Mouse (Mus musculus) retina, adult 2 months (tissue): ENCODE results near the gene Lrrc8c.

ENCODE experiments used
- DNase-seq: peaks from one replicate; pipeline ENCODE4 v3.0.0-alpha.2; 2012; ENCODE audit warnings: low read depth, low spot score

Gene Lrrc8c

DNA sequence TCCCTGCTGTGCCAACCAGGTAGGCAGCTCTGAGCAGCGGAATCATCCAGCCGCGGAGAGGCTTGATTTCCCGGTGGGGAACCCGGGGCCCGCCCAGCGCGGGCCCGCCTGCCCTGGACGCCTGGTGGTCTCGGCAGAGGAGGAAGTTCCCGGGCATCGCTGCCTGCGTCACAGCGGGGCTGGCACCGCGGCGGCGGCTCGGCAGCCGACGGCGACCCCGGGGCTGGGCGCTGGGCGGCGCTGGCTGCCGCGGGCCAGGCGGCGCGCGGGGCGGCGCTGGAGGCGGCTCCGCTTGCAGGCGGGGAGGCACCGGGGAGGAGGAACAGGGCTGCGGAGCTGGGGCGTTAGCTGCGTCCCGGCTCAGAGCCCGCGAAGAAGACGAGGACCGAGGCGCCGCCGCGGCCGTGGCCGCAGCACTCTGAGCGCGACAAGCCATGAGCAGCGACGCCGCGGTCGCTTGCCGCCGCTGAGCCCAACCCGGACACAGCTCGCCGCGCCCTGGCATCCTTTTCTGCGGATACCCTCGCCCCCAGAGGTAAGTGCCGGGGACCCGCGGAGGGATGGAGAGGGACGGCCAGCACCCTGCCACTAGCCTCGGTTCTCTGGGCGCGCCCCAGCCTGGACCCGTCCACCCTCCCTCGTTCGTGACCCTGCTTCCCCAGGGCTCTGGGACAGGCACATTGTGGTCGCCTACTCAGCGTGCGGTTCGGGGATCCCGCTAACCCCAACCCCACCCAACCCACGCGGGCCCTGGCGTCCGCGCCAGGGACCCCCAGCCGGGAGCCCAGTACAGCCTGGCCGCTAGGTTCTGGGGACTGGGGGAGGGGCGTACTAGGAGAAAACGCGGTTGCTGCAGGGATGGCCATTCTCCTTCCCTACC lies at the start of gene Lrrc8c:
Gene Lrrc8c (plus strand): TSS at position 293 of the 880 bp plus-strand sequence.
- peak; percentile 33 for DNase-seq

DNA sequence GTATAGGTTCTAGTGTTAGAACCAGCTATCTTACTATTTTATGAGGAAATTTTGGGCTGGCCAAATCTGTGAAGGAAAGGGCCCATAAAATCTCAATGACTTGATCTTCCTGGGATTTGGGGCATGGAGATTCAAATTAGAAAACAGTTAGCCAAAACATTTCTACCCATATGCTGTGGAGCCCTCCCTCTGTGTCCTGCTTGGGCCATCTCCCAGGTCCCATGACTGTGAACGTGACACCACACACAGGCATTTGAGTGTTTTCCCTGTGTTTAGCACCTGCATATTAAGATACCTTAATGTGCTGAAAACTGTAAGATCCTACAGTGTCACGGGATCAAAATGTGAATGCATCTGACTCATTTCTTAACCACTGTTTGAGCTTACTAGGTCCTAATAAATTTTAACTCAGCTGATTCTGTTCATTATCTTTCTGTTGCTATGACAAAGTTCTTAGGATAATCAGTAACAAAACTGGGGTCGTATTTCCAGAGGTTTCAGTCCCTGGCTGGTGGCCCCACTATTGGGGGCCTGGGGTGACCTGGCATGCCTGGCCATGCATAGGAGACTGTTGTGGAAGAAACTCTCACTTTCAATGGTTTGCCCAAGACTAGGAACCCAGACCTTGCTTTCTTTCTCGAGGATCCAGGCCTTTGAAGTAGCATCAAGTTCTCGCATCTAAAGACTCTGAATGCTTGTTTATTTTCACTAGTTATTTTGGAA lies 46.0 kb upstream of the Lrrc8c start:
- DNase-seq, result no peak

DNA sequence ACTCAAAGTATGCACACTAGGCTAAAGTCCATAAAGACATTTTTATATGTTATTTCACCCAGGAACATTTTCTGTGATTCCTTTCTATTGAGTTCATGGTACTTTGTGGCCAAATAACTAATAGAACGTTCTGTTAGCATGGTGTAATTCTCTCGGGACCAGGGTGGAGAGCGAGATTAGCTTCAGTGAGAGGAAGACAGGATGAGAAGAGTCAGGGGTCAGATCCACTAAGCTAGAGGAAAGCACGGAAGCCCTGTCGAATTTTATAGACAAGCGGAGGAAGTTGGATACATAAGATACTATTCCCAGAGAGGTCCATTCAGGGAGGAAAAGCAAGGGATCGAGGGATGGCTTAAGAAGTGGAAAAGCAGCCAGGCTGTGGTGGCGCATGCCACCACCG lies 41.7 kb upstream of the Lrrc8c start:
- DNase-seq, result no peak

DNA sequence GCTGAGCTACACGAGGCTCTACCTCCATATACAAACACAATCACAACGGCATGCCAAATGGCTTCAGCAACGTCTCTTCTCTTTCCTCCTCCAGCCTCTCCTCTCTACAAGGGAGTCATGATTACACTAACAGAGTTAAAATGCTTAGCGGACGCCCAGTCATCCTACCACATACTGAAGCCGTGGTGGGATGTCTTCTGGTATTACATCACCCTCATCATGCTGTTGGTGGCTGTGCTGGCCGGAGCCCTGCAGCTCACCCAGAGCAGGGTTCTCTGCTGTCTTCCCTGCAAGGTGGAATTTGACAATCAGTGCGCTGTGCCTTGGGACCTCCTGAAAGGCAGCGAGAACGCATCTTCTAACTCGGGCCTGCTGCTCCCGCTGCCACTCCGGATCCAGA lies 39.5 kb upstream of the Lrrc8c start:
- DNase-seq, result no peak

DNA sequence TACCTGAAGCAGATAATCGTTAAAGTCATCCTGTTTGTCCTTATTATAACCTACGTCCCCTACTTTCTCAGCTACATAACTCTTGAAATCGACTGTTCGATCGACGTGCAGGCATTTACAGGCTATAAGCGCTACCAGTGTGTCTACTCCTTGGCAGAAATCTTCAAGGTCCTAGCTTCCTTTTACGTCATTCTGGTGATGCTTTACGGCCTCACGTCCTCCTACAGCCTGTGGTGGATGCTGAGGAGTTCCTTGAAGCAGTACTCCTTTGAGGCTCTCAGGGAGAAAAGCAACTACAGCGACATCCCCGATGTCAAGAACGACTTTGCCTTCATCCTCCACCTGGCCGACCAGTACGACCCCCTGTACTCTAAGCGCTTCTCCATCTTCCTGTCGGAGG lies 38.6 kb upstream of the Lrrc8c start:
- no peak for DNase-seq

DNA sequence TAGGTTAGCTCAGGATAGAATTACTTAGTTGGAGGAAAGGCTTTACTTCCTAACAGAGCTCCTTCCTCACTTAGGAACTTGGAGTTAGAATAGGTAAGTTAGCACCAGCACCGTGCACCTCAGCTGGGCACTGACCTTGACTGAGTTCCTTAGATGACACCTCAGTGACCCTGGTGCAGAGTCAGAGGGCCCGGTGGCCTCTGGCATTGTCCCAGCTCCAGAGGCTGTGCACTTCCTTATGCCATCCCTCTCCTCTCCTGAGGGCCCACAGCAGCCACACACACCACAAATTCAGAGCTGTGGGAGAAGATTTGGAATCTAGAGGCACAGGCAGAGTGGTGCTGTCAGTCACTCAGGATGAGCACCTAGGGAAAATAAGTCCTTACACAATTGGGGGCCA lies 35.6 kb upstream of the Lrrc8c start:
- DNase-seq, result no peak

DNA sequence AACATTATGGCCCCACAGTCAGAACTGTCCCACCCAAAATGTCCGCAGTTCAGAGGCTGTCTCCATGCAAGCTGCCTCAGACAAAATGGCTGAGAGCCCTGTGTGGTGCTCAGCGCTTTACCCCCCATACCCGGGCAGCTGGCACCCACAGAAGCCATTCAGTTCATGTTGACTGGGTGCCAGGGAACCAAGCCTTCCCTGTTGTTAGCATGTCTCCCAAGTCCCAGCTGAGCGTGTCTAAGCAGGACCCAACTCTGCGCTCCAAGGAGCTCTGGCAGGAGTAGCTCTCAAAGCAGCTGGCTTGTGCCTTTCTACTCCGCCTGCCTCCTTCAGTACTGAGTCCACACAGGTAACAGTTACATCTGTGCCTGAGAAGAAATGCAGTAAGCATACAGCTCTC lies 34.9 kb upstream of the Lrrc8c start:
- DNase-seq, result no peak

DNA sequence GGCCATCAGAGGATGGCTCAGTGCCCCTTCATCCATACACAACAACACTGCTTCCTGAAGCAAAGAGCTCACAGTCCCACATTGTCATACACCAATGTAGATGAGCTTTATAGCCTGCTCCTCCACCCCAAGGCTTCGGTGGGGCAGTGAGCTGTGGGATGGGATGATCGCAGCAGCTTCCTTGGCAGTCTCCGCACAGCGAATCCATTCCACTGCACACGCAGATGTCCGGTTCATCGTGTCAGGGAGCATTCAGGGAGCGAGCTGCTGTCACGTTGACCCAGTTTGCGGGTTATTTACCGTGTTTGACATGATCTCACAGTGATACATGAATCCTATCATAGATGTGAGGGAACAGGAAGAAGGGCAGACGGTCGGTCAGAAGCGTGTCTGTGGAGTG lies 34.3 kb upstream of the Lrrc8c start:
- DNase-seq, result no peak

DNA sequence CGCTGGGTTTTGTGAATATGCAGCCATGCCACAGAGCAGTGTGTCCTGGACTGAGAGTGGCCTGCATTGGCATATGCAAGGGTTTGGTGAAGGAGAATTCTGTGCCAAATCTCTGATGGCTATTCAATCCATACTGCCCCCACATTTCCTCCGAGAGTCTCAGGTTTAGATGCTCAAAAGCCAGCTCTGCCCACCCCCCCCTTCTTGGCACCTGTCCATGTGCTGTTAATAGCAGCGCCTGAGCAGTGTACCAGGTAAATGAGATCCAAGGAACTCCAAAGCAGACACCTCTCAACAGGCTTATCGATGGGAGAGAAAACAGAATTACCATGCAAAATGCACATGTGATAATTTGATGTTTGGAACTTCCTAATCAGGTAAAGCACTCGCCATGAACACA lies 29.0 kb upstream of the Lrrc8c start:
- DNase-seq, result no peak

DNA sequence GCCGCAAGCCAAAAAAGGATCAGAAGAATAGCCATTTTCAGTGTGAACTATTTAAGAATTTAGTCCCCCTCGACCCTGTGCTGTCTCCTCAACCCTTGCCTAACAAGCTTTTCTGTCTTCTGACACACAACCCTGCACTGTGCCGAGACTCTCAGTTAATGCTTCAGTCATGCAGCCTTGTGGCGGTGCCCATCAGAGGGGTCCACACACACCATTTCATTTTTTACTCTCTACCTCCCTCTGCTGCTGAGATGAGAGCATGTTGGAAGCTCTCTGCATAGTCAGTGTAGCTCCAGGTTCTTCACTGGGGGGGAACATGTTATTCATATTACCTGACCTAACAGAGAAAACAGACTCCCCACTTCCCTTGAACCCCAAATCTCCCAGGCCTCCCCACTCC lies 27.8 kb upstream of the Lrrc8c start:
- no peak for DNase-seq

DNA sequence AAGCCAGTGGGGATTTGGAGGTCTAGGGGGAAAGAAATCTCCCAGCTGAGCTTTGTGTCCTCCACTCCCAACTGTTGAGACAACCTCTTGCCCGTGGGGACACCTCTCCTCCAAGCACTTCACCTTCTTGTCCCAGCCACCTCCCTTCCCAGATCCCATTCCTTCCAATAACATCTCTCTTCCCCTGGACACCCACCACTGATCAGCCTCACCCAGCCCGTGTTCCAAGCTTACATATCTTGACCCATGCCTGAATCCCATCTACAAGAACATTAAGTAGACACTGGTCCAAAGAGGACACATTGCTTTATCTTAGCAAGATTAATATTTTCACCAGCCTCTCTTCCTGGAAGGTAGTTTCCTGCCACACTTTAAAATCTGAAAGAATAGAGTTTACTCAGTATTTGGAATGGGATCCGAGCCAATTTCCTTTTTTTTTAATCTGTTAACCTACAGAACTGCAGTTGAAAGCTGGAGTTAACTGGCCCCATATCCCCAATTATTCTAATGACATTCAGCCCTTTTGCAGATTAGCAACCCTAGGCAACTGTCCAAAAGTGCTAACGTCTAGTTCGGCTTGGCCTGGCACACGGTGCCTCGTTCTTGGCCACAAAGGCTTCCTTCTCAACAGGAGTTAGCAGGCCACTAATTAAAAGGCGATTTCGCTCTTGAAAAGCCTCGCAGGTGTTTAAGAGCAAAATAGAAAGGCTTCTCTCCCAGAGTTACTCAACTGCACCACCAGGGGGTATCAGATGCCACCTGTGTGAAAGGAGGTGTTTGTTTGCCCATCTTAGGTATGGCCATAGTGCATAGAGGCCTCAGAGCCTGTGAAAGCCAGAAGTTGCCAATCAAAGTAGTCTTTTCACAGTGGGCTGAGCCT lies 26.6 kb upstream of the Lrrc8c start:
- no peak for DNase-seq

DNA sequence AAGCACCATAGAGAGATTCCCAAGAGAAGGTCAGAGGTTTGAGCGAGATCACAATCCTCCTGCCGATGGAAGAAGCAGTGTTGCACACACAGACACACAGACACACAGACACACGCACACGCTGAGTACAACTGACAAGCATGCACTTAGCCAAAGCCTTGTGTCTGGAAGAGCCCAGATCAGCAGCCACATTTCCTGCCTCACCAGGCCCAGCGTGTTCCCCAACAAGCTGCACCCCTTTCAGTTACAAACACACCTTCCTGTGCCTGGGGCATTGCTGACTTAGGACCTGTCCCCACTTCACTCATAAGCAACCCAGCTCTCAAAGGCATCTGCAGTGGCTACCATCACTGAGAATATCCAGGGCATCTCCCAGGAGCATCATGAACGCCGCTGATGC lies 25.8 kb upstream of the Lrrc8c start:
- no peak for DNase-seq

DNA sequence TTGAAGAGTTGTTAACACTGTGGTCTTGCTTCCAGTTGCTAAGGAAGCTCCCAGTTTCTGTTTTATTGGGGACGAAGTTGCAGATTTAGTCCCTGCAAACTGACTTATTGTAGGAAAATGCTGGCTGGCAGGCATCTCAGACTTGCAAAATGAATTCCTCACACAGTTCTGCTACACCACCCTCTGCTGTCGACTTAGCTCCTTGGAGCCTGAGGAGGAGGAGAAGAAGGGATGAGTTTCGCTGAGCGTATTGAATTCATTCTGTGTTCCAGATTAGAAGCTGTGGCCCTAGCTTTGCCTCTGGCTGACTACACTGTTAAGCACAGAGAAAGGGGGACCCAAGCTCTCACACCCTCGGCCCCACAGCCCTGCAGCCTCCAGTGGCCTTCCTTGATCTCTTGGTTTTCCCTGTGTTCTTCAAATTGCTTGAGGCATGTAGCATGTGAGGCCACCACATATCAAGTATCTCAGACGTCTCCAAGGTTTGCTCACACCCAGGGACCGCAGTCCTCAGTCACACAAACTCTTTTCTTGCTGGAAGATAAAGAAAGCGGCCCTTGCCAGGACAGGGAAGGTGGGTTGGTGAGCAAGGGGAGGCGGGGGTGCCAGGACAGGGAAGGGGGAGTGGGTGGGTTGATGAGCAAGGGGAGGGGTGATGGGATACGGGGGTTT lies 24.8 kb upstream of the Lrrc8c start:
- DNase-seq, result no peak

DNA sequence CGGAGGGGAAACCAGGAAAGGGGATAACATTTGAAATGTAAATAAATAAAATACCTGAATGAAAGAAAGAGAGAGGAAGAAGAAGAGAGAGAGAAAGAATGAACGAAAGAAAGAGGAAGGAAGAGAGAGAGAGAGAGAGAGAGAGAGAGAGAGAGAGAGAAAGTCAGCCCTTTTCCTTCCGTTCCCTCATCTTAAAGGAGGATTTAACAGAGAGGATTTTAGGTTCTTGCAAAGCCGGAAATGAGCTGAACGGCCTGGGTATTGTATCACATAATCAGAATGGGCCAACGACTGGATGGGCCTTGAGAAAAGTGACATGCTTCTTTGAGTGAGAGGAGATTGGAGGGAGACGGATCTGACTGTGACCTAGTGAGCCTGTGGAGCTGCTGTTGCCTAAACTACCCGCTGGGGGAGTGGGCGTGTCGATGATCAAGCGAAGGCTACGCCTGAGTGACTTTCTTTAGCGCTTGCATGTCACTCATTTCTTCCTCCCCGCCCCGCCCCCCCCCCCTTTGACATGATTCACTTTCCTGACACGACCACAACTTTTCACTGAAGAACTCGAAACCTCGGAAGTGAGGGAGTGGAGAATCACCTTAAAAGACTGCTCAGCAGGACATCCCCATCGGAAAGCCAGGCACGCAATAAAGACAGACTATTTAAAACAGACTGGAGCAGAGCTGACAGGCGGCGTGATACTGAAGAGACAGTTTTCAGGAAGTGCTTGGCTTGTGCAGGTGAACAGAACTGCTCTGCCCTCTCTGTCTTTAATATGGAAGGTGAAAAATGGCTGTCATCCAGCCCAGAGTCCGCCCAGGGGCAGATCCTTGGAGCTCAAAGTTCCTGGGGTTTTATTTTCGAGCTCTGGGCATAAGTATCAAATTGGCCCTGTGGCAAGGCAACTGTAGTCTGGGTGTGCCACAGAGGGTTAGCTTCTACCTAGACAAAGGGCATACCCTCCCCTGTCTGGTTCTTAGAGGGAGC lies 24.0 kb upstream of the Lrrc8c start:
- DNase-seq, result no peak

DNA sequence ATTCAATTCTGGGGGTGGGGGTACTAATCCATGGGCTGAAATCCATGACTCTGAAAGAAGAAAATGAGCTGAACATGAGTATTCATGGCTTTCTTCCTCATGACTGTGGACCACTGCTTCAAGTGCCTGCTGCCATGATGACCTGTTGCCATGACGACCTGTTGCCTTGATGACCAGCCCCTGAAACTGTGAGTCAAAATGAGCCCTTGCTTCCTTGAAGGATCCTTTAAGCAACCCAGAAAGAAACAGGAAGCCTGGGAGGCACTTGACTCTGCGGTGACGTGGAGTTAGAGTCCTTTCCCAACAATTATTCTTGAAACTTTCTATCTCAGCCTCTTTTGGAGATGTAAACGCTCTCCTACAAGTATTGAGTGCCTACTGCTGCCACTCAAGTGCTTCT lies 23.1 kb upstream of the Lrrc8c start:
- no peak for DNase-seq

DNA sequence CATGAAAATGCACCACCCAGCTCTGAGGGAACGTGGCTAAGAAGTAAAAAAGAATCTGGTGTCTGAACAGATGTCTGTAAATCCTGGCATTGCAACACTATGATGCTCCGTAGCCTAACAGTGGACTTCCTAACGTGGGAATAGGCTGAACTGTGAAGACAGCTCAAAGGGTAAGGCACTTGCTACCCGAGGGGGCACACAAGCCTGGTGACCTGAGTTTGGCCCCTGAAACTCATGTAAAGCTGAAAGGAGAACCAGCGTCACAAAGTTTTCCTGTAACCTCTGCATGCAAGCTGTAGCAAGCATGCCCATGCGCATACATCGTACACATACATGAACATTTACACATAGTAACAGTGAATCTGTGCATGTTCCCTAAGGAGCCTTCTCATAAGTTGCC lies 22.6 kb upstream of the Lrrc8c start:
- no peak for DNase-seq

DNA sequence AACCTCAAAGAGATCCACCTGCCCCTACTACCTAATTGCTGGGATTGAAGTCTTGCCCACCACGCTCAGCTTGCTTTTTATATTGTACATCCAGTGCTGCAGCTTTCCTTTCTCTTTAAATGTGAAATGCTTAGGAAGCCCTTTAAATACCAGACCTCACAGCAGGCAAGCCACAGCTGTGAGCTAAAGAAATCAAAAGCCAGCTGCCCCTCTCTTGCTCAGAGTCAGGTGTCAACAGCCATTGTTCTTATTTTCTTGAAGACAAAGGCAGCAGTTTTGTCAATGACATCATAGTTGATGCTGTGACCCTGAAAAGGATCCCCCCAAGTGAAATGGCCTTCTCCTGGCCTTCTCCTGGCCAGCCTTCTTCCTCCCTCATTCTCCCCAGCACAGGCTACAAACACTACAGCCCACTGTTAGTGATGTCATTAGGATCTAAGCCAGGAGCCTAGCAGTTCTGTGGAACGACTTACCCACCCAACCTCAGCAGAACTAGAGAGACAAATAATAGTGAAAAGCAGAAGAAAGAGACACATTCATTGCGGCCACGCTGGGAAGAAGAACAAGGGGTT lies 20.7 kb upstream of the Lrrc8c start:
- no peak for DNase-seq

DNA sequence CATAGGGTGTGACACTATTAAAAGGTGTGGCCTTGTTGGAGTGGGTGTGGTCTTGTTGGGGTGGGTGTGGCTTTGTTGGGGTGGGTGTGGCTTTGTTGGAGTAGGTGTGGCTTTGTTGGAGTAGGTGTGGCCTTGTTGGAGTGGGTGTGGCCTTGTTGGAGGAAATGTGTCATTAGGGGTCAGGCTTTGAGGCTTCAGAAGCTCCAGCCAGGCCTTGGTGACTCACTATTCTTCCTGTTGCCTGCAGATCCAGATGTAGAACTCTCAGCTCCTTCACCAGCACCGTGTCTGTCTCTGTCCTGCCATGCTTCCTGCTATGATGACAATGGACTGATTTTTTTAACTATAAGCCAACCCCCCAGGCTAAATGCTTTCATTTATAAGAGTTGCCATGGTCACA lies 19.8 kb upstream of the Lrrc8c start:
- DNase-seq, result no peak

DNA sequence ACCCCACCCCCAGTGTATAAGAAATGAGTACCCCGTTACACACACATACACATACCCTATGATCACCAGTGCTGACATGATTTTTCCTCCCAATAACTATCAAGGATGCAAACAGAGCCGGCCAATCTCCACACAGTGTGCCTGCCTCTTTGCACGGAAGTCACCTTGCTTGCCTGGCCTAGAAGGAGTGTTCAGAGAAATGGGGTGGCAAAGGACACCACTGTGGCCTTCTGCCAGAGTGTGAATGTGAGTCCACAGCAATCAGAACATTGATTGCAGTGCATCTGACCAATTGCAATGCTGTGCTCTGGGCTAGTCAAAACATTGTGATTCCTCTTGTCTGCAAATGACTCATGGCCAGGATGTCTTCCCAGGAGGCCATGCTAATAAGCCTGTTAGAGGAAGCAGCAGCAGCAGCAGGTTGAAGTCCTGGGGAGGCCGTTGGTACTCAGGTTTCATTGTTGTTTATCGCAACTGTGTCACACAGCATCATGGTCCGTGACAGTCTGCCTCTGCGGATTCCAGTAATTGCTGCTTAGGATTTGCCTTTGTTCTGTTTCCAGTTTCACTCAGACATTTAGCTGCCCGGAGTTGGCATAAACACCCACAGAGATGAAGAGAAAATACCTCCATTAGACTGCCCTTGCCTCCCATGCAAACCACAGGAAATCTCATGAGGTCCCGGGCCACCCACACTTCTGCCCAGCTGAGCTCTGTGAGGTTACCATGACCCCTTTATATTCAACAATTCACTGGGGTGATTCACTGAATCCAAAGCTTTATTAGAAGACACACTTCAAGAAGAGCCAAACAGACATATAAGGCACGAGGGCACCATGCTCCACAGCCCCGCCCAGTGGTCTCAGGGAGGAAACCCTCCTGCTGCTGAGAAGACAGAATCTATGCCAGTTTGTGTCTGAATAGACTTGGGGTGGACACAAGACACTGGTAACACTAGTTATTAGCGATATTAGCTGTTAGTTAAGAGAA lies 18.8 kb upstream of the Lrrc8c start:
- DNase-seq, result no peak
